Mouse (Mus musculus) heart, postnatal 0 days (tissue): ENCODE measurements around the gene Pitpnm3. TPM values are rescaled to one million over a fixed set of nuclear protein-coding genes. Genes with fewer than 3 reads are reported as not detected.
A peak's percentile ranks its signal among the peaks of the same experiment; 100 is the strongest.

ENCODE experiments used
- ATAC-seq: fragments of 200-750 bp; cut with Nextera tagmentation; 2 replicates; pipeline ENCODE4 v1.8.0; 2017; ENCODE audit warnings: low read depth, moderate number of reproducible peaks, moderate library complexity; ENCODE audit not compliant: insufficient read depth
- DNase-seq: peaks from one replicate; pipeline ENCODE4 v3.0.0-alpha.2; 2016; ENCODE audit warnings: low spot score
- H3K27ac ChIP-seq: fragments of 300-500 bp; sonication (generic); 2 replicates; pipeline ENCODE4 v1.5.1; 2014; ENCODE audit warnings: low read depth, mild to moderate bottlenecking
- H3K27me3 ChIP-seq: fragments of 300-500 bp; sonication (generic); 2 replicates; pipeline ENCODE4 v1.6.1; 2014; ENCODE audit warnings: low read length, mixed read lengths; ENCODE audit not compliant: control insufficient read depth, insufficient read depth
- H3K36me3 ChIP-seq: fragments of 300-500 bp; sonication (generic); replicated peaks from 2 replicates; pipeline ENCODE4 v1.6.1; 2014; ENCODE audit warnings: low read length, mixed read lengths; ENCODE audit not compliant: control insufficient read depth, insufficient read depth
- H3K4me1 ChIP-seq: fragments of 300-500 bp; sonication (generic); 2 replicates; pipeline ENCODE4 v1.6.1; 2014; ENCODE audit warnings: antibody characterized with exemption; ENCODE audit not compliant: control insufficient read depth, insufficient read depth
- H3K4me2 ChIP-seq: fragments of 300-500 bp; sonication (generic); 2 replicates; pipeline ENCODE4 v1.6.1; 2014; ENCODE audit warnings: low read depth, mild to moderate bottlenecking, low read length, moderate library complexity
- H3K4me3 ChIP-seq: fragments of 300-500 bp; sonication (generic); 2 replicates; pipeline ENCODE4 v1.5.1; 2014; ENCODE audit warnings: low read depth, low read length
- H3K9ac ChIP-seq: fragments of 300-500 bp; sonication (generic); replicated peaks from 2 replicates; pipeline ENCODE4 v1.6.1; 2014; ENCODE audit warnings: low read depth, low read length, mixed read lengths
- H3K9me3 ChIP-seq: fragments of 300-500 bp; sonication (generic); replicated peaks from 2 replicates; pipeline ENCODE4 v1.6.1; 2016; ENCODE audit warnings: low read length; ENCODE audit not compliant: control insufficient read depth
- CTCF ChIP-seq: IDR thresholded peaks from 2 replicates; pipeline ENCODE4 v1.5.1; 2016; ENCODE audit warnings: antibody characterized with exemption, control low read depth, low read depth
- EP300 ChIP-seq: IDR thresholded peaks from 2 replicates; pipeline ENCODE4 v1.6.1; 2016; ENCODE audit warnings: antibody characterized with exemption, low read depth
- WGBS: fragments of 180-500 bp; shearing (Covaris S2); extraction: QIAGEN DNeasy Blood & Tissue Kit; methylation state at CpG from one replicate; pipeline ENCODE4 v1.1.7; 2014; 5-methylcytosine and 5-hydroxymethylcytosine counted together
- polyA plus RNA-seq: library from polyadenylated mRNA; unstranded; fragments of >200 nt; fragmentation: Nextera tagmentation; extraction: Ambion mirVana; gene quantifications from 2 replicates; pipeline ENCODE4 v1.2.1, GENCODE M21; 2015
- total RNA-seq: library from RNA; depleted of rRNA; stranded (reverse); fragments of >200 nt; gene quantifications from 2 replicates; pipeline ENCODE4 v1.2.3, GENCODE M21; 2014; ENCODE audit warnings: low replicate concordance

Gene Pitpnm3
- total and polyA plus RNA-seq, 2 experiments from 2014 or later = 0.38 to 1.0 TPM

GRCm38 (mm10) chr11:72041768-72042607 lies 93.6 kb downstream of the Pitpnm3 start, which contains the start of gene Pimreg:
TSS of gene Pimreg (plus strand) at chr11:72042032.
- Histone ChIP-seq H3K4me1 (peaks cover 23% of the 10 kb centered on the region), H3K9ac (peak within 1 kb of the TSS; percentile 58; the same call in 1 of the 2 replicates), H3K9me3 (no peaks in the 10 kb centered on the region), H3K27ac (peak within 1 kb of the TSS; percentile 9; the same call in 1 of the 2 replicates), H3K27me3 (0 out of 2 replicates have a peak, but pooled peaks cover 8% of the 10 kb centered on the region), H3K36me3 (peaks cover 18% of the 10 kb centered on the region; the same call in 1 of the 2 replicates), H3K4me3 (peak within 1 kb of the TSS; percentile 56), H3K4me2 (peak within 1 kb of the TSS; percentile 73)
- WGBS = 1% methylated on average over 52 of the region's 52 CpGs
- peak; percentile 78 for DNase-seq
- ATAC-seq = peak; percentile 89
- no peak for TF ChIP-seq EP300
- peak; percentile 14; the same call in 1 of the 2 replicates for TF ChIP-seq CTCF

GRCm38 (mm10) chr11:72041290-72041767 lies 94.2 kb downstream of the Pitpnm3 start:
- 21% methylated on average over 6 of the region's 6 CpGs for WGBS
- Histone ChIP-seq H3K4me1 (peaks cover 23% of the 10 kb centered on the region), H3K27me3 (0 out of 2 replicates have a peak, but pooled peaks cover 8% of the 10 kb centered on the region), H3K9me3 (no peaks in the 10 kb centered on the region), H3K4me2 (peak overlapping the region; percentile 73), H3K9ac (no peak overlapping the region; the same call in 1 of the 2 replicates), H3K27ac (peak overlapping the region; percentile 9; the same call in 1 of the 2 replicates), H3K4me3 (peak overlapping the region; percentile 56), H3K36me3 (peaks cover 13% of the 10 kb centered on the region; the same call in 1 of the 2 replicates)
- ATAC-seq (no peak), DNase-seq (no peak)
- no peak for TF ChIP-seq EP300
- no peak for TF ChIP-seq CTCF

GRCm38 (mm10) chr11:72039599-72040386 lies 95.8 kb downstream of the Pitpnm3 start:
- peak overlapping the region; percentile 24; the same call in 1 of the 2 replicates for H3K4me2 ChIP-seq

GRCm38 (mm10) chr11:72037996-72038395 lies 97.6 kb downstream of the Pitpnm3 start:
- Histone ChIP-seq H3K9ac (no peak overlapping the region), H3K4me3 (no peak overlapping the region), H3K9me3 (no peaks in the 10 kb centered on the region), H3K4me1 (peaks cover 19% of the 10 kb centered on the region), H3K36me3 (no peaks in the 10 kb centered on the region), H3K27ac (no peak overlapping the region), H3K4me2 (no peak overlapping the region), H3K27me3 (0 out of 2 replicates have a peak, but pooled peaks cover 8% of the 10 kb centered on the region)
- ATAC-seq = no peak
- peak; percentile 54 for DNase-seq
- 7% methylated on average over 4 of the region's 4 CpGs for WGBS
- TF ChIP-seq EP300 (no peak), CTCF (peak; percentile 80)

More at GRCm38 (mm10) chr11:72039599-72040386, 95.8 kb downstream of the Pitpnm3 start:
- WGBS = 22% methylated on average over 16 of the region's 16 CpGs
- no peak for DNase-seq
- no peaks in the 10 kb centered on the region for H3K36me3 ChIP-seq
- H3K9ac ChIP-seq = no peak overlapping the region
- ATAC-seq = no peak
- H3K4me1 ChIP-seq = peaks cover 28% of the 10 kb centered on the region
- no peaks in the 10 kb centered on the region for H3K9me3 ChIP-seq
- H3K27me3 ChIP-seq = 0 out of 2 replicates have a peak, but pooled peaks cover 8% of the 10 kb centered on the region
- TF ChIP-seq CTCF = no peak
- TF ChIP-seq EP300 = no peak
- no peak overlapping the region for H3K27ac ChIP-seq
- no peak overlapping the region for H3K4me3 ChIP-seq

- Histone ChIP-seq H3K4me2 (no peak within 1 kb of the TSS), H3K4me3 (no peak within 1 kb of the TSS), H3K9ac (no peak within 1 kb of the TSS), H3K36me3 (no peaks in the 10 kb centered on the region), H3K4me1 (peaks cover 13% of the 10 kb centered on the region; the same call in 1 of the 2 replicates), H3K27me3 (0 out of 2 replicates have a peak, but pooled peaks cover 8% of the 10 kb centered on the region), H3K9me3 (no peaks in the 10 kb centered on the region), H3K27ac (no peak within 1 kb of the TSS)
- TF ChIP-seq CTCF (no peak), EP300 (no peak)
- DNase-seq (no peak), ATAC-seq (no peak)
- 59% methylated on average over 4 of the region's 4 CpGs for WGBS
Measured at GRCm38 (mm10) chr11:72037409-72037808, 98.2 kb downstream of the Pitpnm3 start, which contains the start of gene Aipl1. TSS of gene Aipl1 (minus strand) at chr11:72037509.
